Mouse (Mus musculus): ENCODE results near the gene Dnah2. TPM values are rescaled to one million over a fixed set of nuclear protein-coding genes. Genes with fewer than 3 reads are reported as not detected.
A peak's percentile ranks its signal among the peaks of the same experiment; 100 is the strongest.

The Dnah2 gene
- total and polyA plus RNA-seq, 3 experiments = 0.08 to 0.41 (median 0.23) TPM

DNA sequence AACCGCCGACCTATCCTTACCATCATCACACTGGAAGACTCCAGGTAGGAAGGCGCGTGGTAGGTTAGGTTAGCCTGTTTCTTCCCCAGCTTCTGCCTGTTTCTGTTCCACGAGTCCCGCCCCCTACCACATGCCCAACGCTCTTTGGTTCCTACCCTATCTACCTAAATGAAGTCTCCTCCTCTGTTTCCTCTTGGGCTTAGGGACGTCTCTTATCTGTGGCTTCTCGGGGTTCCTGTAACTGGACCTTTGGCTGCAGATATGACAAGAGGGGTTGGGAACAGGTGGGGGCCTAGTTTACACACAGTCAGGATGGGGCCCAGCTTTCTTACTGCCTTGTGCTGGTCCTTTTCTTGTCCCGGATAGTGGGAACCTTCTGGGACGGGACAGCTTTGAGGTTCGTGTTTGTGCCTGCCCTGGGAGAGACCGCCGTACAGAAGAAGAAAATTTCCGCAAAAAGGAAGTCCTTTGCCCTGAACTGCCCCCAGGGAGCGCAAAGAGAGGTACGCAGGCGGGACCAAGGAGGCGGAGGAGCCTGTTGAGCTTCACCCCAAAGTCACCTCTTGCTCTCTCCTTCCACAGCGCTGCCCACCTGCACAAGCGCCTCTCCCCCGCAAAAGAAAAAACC, 40.4 kb upstream of the Dnah2 start:
- TF ChIP-seq CTCF (IDR thresholded peaks at IDR 0.05) (no peak), POLR2A (IDR thresholded peaks at IDR 0.05; ENCODE audit: insufficient read depth, low read depth, low read length) (no peak)
- H3K4me3 ChIP-seq = no peak overlapping the region
- no peaks in the 10 kb centered on the region for H3K79me2 ChIP-seq (replicated peaks; ENCODE audit: control insufficient read depth, insufficient read depth, low read length)
- H3K9ac ChIP-seq (ENCODE audit: low read depth, low read length) = no peak overlapping the region
- DNase-seq = no peak
- H3K36me3 ChIP-seq (ENCODE audit: control insufficient read depth, insufficient read depth, low read length) = no peaks in the 10 kb centered on the region
- 85% methylated on average over 22 of the region's 22 CpGs for WGBS
- no peaks in the 10 kb centered on the region for H3K4me1 ChIP-seq (ENCODE audit: control insufficient read depth, insufficient read depth, low read length)
- intact Hi-C loops (cut with DNase I) = no loop called here
- H3K27ac ChIP-seq = no peak overlapping the region
- H3K27me3 ChIP-seq (ENCODE audit: control insufficient read depth, insufficient read depth, low read length) = no peaks in the 10 kb centered on the region

DNA sequence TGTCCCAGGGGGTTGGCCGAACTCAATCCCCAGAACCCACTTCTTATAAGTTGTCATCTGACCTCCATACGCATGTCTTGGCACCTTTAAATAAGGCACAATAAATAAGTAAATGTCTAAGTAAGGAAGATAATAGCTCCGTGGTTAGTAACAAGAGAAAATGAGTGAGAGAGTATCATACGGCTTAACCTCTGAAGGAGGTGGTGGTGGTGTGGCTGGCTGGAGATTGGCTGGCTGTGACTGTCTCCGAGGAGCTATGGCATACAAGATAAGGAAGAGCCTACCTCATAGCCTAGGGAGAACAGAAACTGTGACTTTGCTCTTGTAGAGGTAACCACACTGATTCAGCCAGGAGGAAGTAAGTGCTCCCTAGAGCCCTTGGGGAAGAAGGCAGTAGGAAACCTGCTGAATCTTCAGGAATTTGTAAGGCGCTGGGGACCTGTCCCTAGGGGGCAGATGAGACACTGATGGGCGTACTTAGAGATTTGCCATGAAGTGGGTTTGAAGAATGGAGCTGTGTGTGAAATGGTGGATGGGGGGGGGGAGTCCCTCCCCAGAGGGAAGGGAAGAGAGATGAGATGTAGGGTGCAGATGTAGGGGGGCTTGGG, 36.9 kb upstream of the Dnah2 start:
- H3K27me3 ChIP-seq (ENCODE audit: control insufficient read depth, insufficient read depth, low read length) = no peaks in the 10 kb centered on the region
- no peak for TF ChIP-seq POLR2A (IDR thresholded peaks at IDR 0.05; ENCODE audit: insufficient read depth, low read depth, low read length)
- no peak overlapping the region for H3K9ac ChIP-seq (ENCODE audit: low read depth, low read length)
- intact Hi-C loops (cut with DNase I) = no loop called here
- 60% methylated on average over 7 of the region's 7 CpGs for WGBS
- peaks cover 4% of the 10 kb centered on the region for H3K4me1 ChIP-seq (ENCODE audit: control insufficient read depth, insufficient read depth, low read length)
- no peaks in the 10 kb centered on the region; the same call in 1 of the 2 replicates for H3K79me2 ChIP-seq (replicated peaks; ENCODE audit: control insufficient read depth, insufficient read depth, low read length)
- H3K36me3 ChIP-seq (ENCODE audit: control insufficient read depth, insufficient read depth, low read length) = no peaks in the 10 kb centered on the region
- no peak for DNase-seq
- no peak overlapping the region for H3K4me3 ChIP-seq
- H3K27ac ChIP-seq = no peak overlapping the region

DNA sequence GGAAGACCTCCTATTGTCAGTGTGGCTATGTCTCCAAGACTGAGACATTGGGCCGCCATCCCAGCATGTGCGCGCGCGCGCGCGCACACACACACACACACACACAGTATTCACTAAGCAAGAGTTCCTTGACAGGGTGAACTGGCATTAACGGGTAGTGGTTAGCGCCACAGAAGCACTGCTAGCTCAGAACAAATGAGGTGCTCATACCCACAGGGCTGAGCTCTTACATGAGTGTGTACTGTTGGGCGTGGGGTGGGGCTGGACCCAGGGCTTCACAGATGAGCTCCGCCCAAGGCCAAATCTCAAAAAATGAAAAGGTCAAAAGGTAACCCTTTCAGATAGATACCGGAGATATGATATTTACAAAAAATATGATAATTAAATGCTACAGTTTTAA, 36.0 kb upstream of the Dnah2 start:
- Histone ChIP-seq H3K79me2 (replicated peaks; ENCODE audit: control insufficient read depth, insufficient read depth, low read length) (no peaks in the 10 kb centered on the region; the same call in 1 of the 2 replicates), H3K27ac (no peak overlapping the region), H3K27me3 (ENCODE audit: control insufficient read depth, insufficient read depth, low read length) (no peaks in the 10 kb centered on the region), H3K9ac (ENCODE audit: low read depth, low read length) (no peak overlapping the region), H3K4me3 (no peak overlapping the region), H3K4me1 (ENCODE audit: control insufficient read depth, insufficient read depth, low read length) (peaks cover 4% of the 10 kb centered on the region), H3K36me3 (ENCODE audit: control insufficient read depth, insufficient read depth, low read length) (no peaks in the 10 kb centered on the region)
- intact Hi-C loops (cut with DNase I) = loop anchor here (5.0 kb wide), 1 partner anchor 97 kb away; the partner anchor contains the start of gene Senp3
- no peak for DNase-seq
- 92% methylated on average over 13 of the region's 13 CpGs for WGBS
- TF ChIP-seq POLR2A (IDR thresholded peaks at IDR 0.05; ENCODE audit: insufficient read depth, low read depth, low read length) = no peak
- no peak for TF ChIP-seq EP300 (IDR thresholded peaks at IDR 0.05; ENCODE audit: insufficient read depth, low read depth, low read length)
- TF ChIP-seq CTCF (IDR thresholded peaks at IDR 0.05) = no peak

DNA sequence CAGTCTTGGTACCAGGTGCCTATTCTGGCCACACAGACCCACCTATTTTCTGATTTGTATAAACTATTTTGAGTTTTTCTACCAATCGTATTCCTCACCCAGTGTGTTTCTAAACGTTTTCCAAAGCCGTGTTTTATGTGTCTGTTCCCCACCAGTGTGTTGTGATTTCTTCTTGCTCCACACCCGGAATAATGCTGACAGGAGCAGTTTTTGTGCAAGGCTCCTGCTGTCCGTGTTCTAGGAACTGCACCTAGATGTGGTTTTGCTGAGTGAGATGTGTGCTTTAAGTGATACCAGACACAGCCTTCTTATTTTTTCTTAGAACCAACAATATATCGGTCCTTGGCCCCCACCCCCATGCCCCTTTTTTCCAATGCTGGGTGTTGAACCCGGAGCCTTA, 35.1 kb upstream of the Dnah2 start:
- WGBS = 79% methylated on average over 7 of the region's 7 CpGs
- Histone ChIP-seq H3K4me3 (no peak overlapping the region), H3K9ac (ENCODE audit: low read depth, low read length) (no peak overlapping the region), H3K36me3 (ENCODE audit: control insufficient read depth, insufficient read depth, low read length) (no peaks in the 10 kb centered on the region), H3K79me2 (replicated peaks; ENCODE audit: control insufficient read depth, insufficient read depth, low read length) (no peaks in the 10 kb centered on the region; the same call in 1 of the 2 replicates), H3K27ac (no peak overlapping the region), H3K4me1 (ENCODE audit: control insufficient read depth, insufficient read depth, low read length) (peaks cover 4% of the 10 kb centered on the region), H3K27me3 (ENCODE audit: control insufficient read depth, insufficient read depth, low read length) (no peaks in the 10 kb centered on the region)
- no peak for DNase-seq
- intact Hi-C loops (cut with DNase I) = loop anchor here (5.0 kb wide), 1 partner anchor 98 kb away; the partner anchor contains the start of gene Senp3
- TF ChIP-seq CTCF (IDR thresholded peaks at IDR 0.05) (no peak), POLR2A (IDR thresholded peaks at IDR 0.05; ENCODE audit: insufficient read depth, low read depth, low read length) (no peak), EP300 (IDR thresholded peaks at IDR 0.05; ENCODE audit: insufficient read depth, low read depth, low read length) (no peak)

DNA sequence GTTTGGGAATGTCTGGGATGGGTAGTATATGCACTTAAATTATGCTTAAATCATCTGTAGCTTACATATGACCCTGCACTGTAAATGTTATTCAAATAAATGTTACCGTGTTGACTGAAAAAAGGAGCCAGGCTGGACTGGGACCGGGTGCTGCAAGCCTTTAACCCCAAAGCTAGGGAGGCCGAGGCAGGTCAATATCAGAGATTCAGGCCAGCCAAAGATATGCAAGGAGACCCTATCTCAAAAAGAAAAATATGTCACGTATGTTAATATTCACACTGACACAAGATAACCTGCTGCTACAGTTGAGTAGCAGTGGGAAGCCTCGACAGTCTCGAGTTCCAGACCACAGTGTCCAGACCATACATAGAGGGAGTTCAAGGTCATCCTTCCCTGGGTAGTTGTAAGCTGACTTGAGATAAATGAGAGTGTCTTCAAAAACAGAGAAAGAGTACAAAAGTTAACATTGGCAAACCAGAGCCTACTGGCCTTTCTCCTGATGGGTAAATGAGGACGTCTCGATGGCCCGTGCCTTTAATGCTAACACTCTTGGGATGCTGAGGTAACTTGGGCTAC, 33.4 kb upstream of the Dnah2 start:
- H3K4me3 ChIP-seq = peak overlapping the region; percentile 91
- no peak overlapping the region for H3K9ac ChIP-seq (ENCODE audit: low read depth, low read length)
- 54% methylated on average over 9 of the region's 9 CpGs for WGBS
- no peak for DNase-seq
- no peak overlapping the region for H3K27ac ChIP-seq
- no peaks in the 10 kb centered on the region for H3K27me3 ChIP-seq (ENCODE audit: control insufficient read depth, insufficient read depth, low read length)
- no peaks in the 10 kb centered on the region; the same call in 1 of the 2 replicates for H3K79me2 ChIP-seq (replicated peaks; ENCODE audit: control insufficient read depth, insufficient read depth, low read length)
- peaks cover 5% of the 10 kb centered on the region for H3K4me1 ChIP-seq (ENCODE audit: control insufficient read depth, insufficient read depth, low read length)
- H3K36me3 ChIP-seq (ENCODE audit: control insufficient read depth, insufficient read depth, low read length) = no peaks in the 10 kb centered on the region
- intact Hi-C loops (cut with DNase I) = loop anchor here (5.0 kb wide), 1 partner anchor 100 kb away; the partner anchor contains the start of gene Senp3
- no peak for TF ChIP-seq EP300 (IDR thresholded peaks at IDR 0.05; ENCODE audit: insufficient read depth, low read depth, low read length)
- TF ChIP-seq CTCF (IDR thresholded peaks at IDR 0.05) = no peak

DNA sequence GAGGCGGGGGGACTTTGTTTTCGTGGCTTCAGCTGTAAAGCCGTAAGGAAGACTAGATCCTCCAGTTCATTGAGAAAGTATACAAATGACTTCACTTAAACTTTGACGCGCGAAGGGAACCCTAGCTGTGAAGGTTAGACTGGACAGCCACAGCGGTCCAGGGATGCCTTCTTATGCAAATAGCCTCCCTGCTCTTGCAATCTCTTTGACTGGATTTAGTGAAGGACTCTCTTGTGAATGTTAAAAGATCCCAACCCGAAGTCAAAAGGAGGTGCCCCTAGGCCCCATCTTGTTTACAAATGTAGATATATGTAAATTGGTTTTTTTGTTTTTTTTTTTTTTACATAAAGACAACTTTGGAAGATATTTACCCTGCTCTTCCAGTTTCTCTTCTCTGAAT, 32.9 kb upstream of the Dnah2 start:
- Histone ChIP-seq H3K27me3 (ENCODE audit: control insufficient read depth, insufficient read depth, low read length) (no peaks in the 10 kb centered on the region), H3K27ac (peak overlapping the region; percentile 89), H3K9ac (ENCODE audit: low read depth, low read length) (peak overlapping the region; percentile 53), H3K4me1 (ENCODE audit: control insufficient read depth, insufficient read depth, low read length) (peaks cover 5% of the 10 kb centered on the region), H3K79me2 (replicated peaks; ENCODE audit: control insufficient read depth, insufficient read depth, low read length) (no peaks in the 10 kb centered on the region; the same call in 1 of the 2 replicates), H3K36me3 (ENCODE audit: control insufficient read depth, insufficient read depth, low read length) (no peaks in the 10 kb centered on the region), H3K4me3 (peak overlapping the region; percentile 91)
- DNase-seq = no peak
- under 1% methylated on average over 8 of the region's 8 CpGs for WGBS
- intact Hi-C loops (cut with DNase I) = loop anchor here (1.0 to 5.0 kb wide), 2 partner anchors 21 to 100 kb away; partner anchors contain the start of gene Senp3
- TF ChIP-seq POLR2A (IDR thresholded peaks at IDR 0.05; ENCODE audit: insufficient read depth, low read depth, low read length) = no peak
- no peak for TF ChIP-seq EP300 (IDR thresholded peaks at IDR 0.05; ENCODE audit: insufficient read depth, low read depth, low read length)
- no peak for TF ChIP-seq CTCF (IDR thresholded peaks at IDR 0.05)

Data from heart, adult 2 months (tissue).